Mouse (Mus musculus) stomach, embryonic 14.5 days (tissue): ENCODE results near the gene Gfod1. TPM values are rescaled to one million over a fixed set of nuclear protein-coding genes. Genes with fewer than 3 reads are reported as not detected.

Source experiments
- ATAC-seq: fragments of 200-750 bp; cut with Nextera tagmentation; 2 replicates; pipeline ENCODE4 v1.8.0; 2017; ENCODE audit warnings: low read depth, moderate TSS enrichment; ENCODE audit not compliant: insufficient number of reproducible peaks, insufficient read depth, low FRiP score
- H3K27ac ChIP-seq: fragments of 300-500 bp; sonication (generic); 2 replicates; pipeline ENCODE4 v1.5.1; 2014; ENCODE audit warnings: mild to moderate bottlenecking, low read length, moderate library complexity, mixed read lengths
- H3K27me3 ChIP-seq: fragments of 300-500 bp; sonication (generic); 2 replicates; pipeline ENCODE4 v1.6.1; 2014; ENCODE audit warnings: low read length, control low read depth, mixed read lengths; ENCODE audit not compliant: control insufficient read depth, insufficient read depth
- H3K36me3 ChIP-seq: fragments of 300-500 bp; sonication (generic); 2 replicates; pipeline ENCODE4 v1.6.1; 2014; ENCODE audit warnings: mild to moderate bottlenecking, control low read depth, low read length, moderate library complexity, mixed read lengths; ENCODE audit not compliant: control insufficient read depth, insufficient read depth
- H3K4me1 ChIP-seq: fragments of 300-500 bp; sonication (generic); 2 replicates; pipeline ENCODE4 v1.6.1; 2014; ENCODE audit warnings: low read length, control low read depth, mixed read lengths; ENCODE audit not compliant: control insufficient read depth, insufficient read depth
- H3K4me2 ChIP-seq: fragments of 300-500 bp; sonication (generic); replicated peaks from 2 replicates; pipeline ENCODE4 v1.6.1; 2014; ENCODE audit warnings: low read depth, low read length, control low read depth
- H3K4me3 ChIP-seq: fragments of 300-500 bp; sonication (generic); 2 replicates; pipeline ENCODE4 v1.5.1; 2014; ENCODE audit warnings: low read depth, low read length, control low read depth
- H3K9ac ChIP-seq: fragments of 300-500 bp; sonication (generic); replicated peaks from 2 replicates; pipeline ENCODE4 v1.6.1; 2014; ENCODE audit warnings: low read depth, mild to moderate bottlenecking, control low read depth, low read length, moderate library complexity, mixed read lengths
- H3K9me3 ChIP-seq: fragments of 300-500 bp; sonication (generic); 2 replicates; pipeline ENCODE4 v1.6.1; 2016; ENCODE audit warnings: low read depth, low read length, control low read depth; ENCODE audit not compliant: control insufficient read depth
- WGBS: fragments of 180-500 bp; shearing (Covaris S2); extraction: QIAGEN DNeasy Blood & Tissue Kit; methylation state at CpG from one replicate; pipeline ENCODE4 v1.1.7; 2014; 5-methylcytosine and 5-hydroxymethylcytosine counted together
- polyA plus RNA-seq: library from polyadenylated mRNA; unstranded; fragments of >200 nt; fragmentation: Nextera tagmentation; extraction: Ambion mirVana; gene quantifications from 2 replicates; pipeline ENCODE4 v1.2.1, GENCODE M21; 2014

Gene Gfod1
- polyA plus RNA-seq, 1 experiment from 2014 or later: 0.49 TPM

DNA sequence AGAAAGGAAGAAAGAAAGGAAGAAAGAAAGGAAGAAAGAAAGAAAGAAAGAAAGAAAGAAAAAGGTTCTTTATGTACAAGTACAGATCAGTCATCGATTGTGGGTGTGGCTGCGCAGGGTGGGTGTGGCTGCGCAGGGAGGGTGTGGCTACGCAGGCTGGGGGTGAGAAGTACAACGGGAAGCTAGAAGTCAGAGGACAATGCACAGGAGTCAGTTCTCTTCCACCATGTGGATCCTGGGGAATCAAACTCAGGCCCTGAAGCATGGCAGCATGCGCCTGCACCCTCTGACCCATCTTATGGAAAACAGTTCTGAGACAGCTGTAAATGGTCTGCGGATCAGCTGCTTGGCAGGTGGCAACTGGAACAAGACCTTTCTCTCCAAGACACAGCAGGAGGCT lies 122.9 kb downstream of the Gfod1 start:
- no peaks in the 10 kb centered on the region for H3K9me3 ChIP-seq
- WGBS: 57% methylated on average over 7 of the region's 7 CpGs
- no peak for ATAC-seq

DNA sequence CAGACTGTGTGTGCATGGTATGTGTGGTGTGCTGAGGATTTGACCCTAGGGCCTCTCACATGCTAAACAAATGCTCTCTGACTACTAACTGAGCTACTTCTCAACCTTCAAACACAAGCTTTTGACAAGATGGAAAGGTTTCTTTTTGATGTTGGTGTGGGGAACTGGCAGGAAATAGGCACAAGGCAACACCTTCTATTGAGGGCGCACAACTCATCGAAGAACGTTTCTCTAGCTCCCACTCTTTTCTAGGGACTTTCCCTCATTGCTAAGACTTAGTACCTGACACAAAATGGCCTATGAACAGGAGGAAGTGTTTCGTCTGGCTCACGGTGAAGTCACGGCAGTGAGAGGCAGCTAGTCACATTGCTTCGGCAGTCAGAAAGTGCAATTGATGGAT lies 126.7 kb downstream of the Gfod1 start:
- no peak overlapping the region for H3K27ac ChIP-seq
- no peaks in the 10 kb centered on the region for H3K9me3 ChIP-seq
- ATAC-seq: no peak
- H3K36me3 ChIP-seq: no peaks in the 10 kb centered on the region
- H3K4me2 ChIP-seq: no peak overlapping the region
- H3K4me1 ChIP-seq: no peaks in the 10 kb centered on the region
- H3K4me3 ChIP-seq: no peak overlapping the region
- 87% methylated on average over 7 of the region's 7 CpGs for WGBS
- no peak overlapping the region for H3K9ac ChIP-seq
- H3K27me3 ChIP-seq: no peaks in the 10 kb centered on the region

More for the DNA sequence above, 122.9 kb downstream of the Gfod1 start:
- H3K9ac ChIP-seq: no peak overlapping the region
- no peaks in the 10 kb centered on the region for H3K4me1 ChIP-seq
- no peaks in the 10 kb centered on the region for H3K36me3 ChIP-seq
- no peak overlapping the region for H3K4me3 ChIP-seq
- H3K27me3 ChIP-seq: no peaks in the 10 kb centered on the region
- no peak overlapping the region for H3K27ac ChIP-seq
- H3K4me2 ChIP-seq: no peak overlapping the region

DNA sequence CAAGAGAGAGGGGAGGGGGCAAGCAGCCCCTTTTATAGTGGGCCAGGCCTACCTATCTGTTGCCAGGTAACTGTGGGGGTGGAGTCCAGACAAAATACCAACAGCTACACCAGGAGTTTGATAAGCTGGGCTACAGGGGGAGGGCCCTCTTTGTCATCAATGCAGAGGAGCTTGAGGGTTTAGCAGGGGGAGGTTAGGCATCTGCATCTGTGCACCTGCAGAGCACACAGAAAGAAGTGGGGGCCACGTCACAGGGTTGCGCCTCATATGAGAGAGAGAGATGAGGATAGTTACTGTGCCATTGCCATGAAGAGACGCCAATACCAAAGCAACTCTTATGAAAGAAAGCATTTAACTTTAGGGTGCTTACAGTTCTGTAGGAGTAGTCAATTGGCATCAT lies 127.3 kb downstream of the Gfod1 start:
- Histone ChIP-seq H3K4me3 (no peak overlapping the region), H3K4me1 (0 out of 2 replicates have a peak, but pooled peaks cover 5% of the 10 kb centered on the region), H3K36me3 (no peaks in the 10 kb centered on the region), H3K9ac (no peak overlapping the region), H3K9me3 (no peaks in the 10 kb centered on the region), H3K4me2 (no peak overlapping the region), H3K27ac (no peak overlapping the region), H3K27me3 (no peaks in the 10 kb centered on the region)
- WGBS: 90% methylated on average over 3 of the region's 3 CpGs
- no peak for ATAC-seq

DNA sequence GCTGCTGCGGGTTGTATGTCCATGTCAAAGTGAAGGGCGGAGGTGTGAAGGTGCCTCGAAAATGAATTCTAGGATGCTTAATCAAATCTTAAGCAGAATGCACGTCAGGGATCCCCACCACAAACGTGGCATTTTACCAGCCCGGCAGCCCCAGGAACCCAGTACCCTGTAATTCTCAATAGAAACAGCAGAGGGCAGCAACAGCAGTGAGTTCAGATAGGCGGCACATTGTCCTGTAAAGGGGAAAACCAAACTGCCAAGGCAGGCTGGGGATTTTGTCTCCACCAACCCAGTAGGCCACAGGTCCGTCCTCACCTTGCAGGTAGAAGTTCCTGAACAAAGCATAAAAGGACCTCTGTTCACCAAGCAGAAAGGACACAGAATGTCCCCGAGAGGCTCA lies 130.7 kb downstream of the Gfod1 start:
- Histone ChIP-seq H3K4me1 (0 out of 2 replicates have a peak, but pooled peaks cover 5% of the 10 kb centered on the region), H3K4me2 (no peak overlapping the region)
- ATAC-seq: no peak

DNA sequence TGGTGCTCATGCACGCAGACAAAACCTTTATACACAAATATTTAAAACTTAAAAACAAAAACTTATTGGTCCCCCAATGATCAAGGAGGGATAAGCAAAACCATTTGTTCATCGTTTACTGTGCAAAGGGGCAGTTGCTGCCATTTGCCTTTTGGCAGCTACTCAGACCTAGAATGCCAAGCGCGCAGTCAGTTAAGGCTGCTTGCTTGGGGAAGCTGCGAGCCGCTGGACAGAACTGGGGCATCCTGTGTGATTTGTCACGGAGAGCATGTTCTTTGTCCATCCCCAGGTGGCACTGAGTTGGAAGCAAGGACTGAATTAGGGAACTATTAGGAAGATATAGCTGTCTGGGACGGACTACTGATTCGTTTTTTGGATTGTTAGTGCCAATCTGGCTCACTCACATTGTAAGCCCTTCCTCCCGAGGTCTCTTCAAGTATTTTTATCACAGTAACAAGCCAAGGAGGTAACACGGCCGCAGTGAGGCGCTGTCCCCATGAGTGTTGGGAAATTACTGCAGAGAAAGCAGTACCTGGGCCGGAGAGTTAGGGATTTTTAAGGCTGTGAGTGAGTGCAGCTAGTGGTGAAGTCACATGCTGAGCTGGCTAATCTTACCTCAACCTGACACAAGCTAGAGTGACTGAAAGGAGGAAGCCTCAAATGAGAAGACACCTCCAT lies 131.8 kb downstream of the Gfod1 start:
- Histone ChIP-seq H3K9ac (peak overlapping the region; percentile 73; the same call in 1 of the 2 replicates), H3K9me3 (no peaks in the 10 kb centered on the region), H3K27me3 (no peaks in the 10 kb centered on the region), H3K4me3 (peak overlapping the region; percentile 64), H3K36me3 (peaks cover 3% of the 10 kb centered on the region; the same call in 1 of the 2 replicates), H3K4me1 (0 out of 2 replicates have a peak, but pooled peaks cover 5% of the 10 kb centered on the region), H3K27ac (no peak overlapping the region), H3K4me2 (peak overlapping the region; percentile 66)
- no peak for ATAC-seq
- WGBS: 31% methylated on average over 14 of the region's 14 CpGs

More for the DNA sequence above, 130.7 kb downstream of the Gfod1 start:
- Histone ChIP-seq H3K4me3 (no peak overlapping the region), H3K9me3 (no peaks in the 10 kb centered on the region), H3K9ac (no peak overlapping the region), H3K27me3 (no peaks in the 10 kb centered on the region), H3K36me3 (peaks cover 2% of the 10 kb centered on the region; the same call in 1 of the 2 replicates), H3K27ac (no peak overlapping the region)
- WGBS: 12% methylated on average over 9 of the region's 9 CpGs

DNA sequence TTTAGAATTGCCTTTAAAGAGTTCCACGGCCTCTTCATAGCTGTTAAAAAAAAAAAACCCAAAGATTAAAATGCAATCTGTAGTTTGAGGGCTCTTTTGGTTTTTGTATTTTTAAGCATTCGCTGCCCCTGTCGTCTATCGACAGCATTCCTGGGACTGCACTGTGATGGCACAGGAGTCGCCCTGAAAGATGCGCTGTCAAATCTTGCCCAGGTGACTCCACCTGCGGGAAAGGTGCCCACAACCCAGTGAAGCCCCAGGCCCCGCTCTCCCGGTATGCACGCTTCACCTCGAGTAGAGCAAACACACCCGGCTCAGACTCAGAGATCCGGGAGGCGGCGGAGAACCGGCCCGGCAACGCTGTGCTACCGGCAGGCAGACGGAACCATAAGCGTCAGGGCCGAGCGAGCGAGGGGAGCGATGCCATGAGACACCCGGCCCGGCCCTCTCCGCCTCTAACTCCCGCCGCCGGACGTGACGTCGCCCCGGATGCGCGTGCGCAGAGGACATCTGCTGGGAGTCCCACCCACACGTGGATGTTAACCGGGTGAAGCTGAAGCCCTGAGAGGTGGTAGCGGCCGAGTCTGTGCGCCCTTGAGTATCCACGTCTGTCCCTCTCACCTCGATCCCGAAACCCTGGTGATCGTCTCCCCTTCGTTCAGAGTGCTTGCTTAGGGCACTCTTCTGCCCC lies 132.8 kb downstream of the Gfod1 start, which contains the start of gene Tbc1d7:
Gene Tbc1d7 (minus strand): TSS at position 482 of the 691 bp plus-strand sequence.
- Histone ChIP-seq H3K9ac (peak within 1 kb of the TSS; percentile 73), H3K4me2 (peak within 1 kb of the TSS; percentile 66), H3K27me3 (no peaks in the 10 kb centered on the region), H3K9me3 (no peaks in the 10 kb centered on the region), H3K4me3 (peak within 1 kb of the TSS; percentile 64), H3K27ac (peak within 1 kb of the TSS; percentile 72), H3K4me1 (0 out of 2 replicates have a peak, but pooled peaks cover 5% of the 10 kb centered on the region), H3K36me3 (peaks cover 3% of the 10 kb centered on the region; the same call in 1 of the 2 replicates)
- ATAC-seq: peak; percentile 94
- WGBS: under 1% methylated on average over 48 of the region's 48 CpGs

DNA sequence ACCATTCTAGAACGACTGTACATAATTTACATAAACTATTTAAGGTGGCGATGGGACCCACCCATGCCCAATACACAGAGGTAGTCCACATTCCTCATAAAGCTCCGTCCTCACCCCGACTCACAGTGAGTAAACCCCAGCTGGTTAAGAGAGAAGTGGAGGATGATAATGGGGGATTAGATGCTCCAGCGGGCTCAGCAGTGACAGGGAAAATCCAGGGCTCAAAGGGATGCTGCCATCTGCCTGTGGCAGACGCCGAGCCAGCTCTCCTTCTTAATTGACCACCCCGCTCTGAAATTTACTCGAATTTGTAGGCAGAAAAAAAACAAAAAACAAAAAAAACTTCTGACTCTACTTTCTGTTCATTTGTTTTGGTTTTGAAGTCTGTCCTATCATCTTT lies 136.3 kb downstream of the Gfod1 start:
- Histone ChIP-seq H3K9ac (no peak overlapping the region), H3K9me3 (no peaks in the 10 kb centered on the region), H3K27me3 (no peaks in the 10 kb centered on the region), H3K4me1 (0 out of 2 replicates have a peak, but pooled peaks cover 5% of the 10 kb centered on the region), H3K36me3 (peaks cover 15% of the 10 kb centered on the region), H3K27ac (no peak overlapping the region), H3K4me3 (no peak overlapping the region), H3K4me2 (no peak overlapping the region)
- ATAC-seq: no peak
- 79% methylated on average over 9 of the region's 9 CpGs for WGBS

DNA sequence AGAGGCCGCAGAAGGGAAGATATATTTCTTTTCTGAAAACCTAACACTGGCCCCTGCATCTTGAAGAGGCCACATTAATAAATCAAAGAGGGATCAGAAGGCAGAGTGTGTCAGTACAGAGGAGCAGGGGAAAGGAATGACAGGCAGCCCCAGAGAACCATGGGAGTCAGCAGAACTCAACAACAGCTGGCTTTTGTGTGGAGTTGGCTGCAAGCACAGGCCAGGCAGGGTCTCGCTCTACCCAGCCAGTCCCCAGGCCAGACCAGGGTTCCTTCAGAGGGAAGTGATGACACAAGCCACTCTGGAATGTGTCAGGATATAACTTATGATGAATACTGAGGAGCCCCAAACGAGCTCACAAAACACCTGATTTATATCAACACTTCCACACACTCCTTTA lies 144.5 kb downstream of the Gfod1 start:
- no peaks in the 10 kb centered on the region for H3K4me1 ChIP-seq
- no peaks in the 10 kb centered on the region for H3K9me3 ChIP-seq
- H3K4me2 ChIP-seq: no peak overlapping the region
- WGBS: 21% methylated on average over 3 of the region's 3 CpGs
- H3K9ac ChIP-seq: no peak overlapping the region
- H3K27ac ChIP-seq: peak overlapping the region; percentile 61; the same call in 1 of the 2 replicates
- peaks cover 20% of the 10 kb centered on the region for H3K36me3 ChIP-seq
- H3K4me3 ChIP-seq: no peak overlapping the region
- peak; percentile 68; the same call in 1 of the 2 replicates for ATAC-seq
- no peaks in the 10 kb centered on the region for H3K27me3 ChIP-seq
